Mouse (Mus musculus): ENCODE data around the gene Repin1.

Gene Repin1

DNA sequence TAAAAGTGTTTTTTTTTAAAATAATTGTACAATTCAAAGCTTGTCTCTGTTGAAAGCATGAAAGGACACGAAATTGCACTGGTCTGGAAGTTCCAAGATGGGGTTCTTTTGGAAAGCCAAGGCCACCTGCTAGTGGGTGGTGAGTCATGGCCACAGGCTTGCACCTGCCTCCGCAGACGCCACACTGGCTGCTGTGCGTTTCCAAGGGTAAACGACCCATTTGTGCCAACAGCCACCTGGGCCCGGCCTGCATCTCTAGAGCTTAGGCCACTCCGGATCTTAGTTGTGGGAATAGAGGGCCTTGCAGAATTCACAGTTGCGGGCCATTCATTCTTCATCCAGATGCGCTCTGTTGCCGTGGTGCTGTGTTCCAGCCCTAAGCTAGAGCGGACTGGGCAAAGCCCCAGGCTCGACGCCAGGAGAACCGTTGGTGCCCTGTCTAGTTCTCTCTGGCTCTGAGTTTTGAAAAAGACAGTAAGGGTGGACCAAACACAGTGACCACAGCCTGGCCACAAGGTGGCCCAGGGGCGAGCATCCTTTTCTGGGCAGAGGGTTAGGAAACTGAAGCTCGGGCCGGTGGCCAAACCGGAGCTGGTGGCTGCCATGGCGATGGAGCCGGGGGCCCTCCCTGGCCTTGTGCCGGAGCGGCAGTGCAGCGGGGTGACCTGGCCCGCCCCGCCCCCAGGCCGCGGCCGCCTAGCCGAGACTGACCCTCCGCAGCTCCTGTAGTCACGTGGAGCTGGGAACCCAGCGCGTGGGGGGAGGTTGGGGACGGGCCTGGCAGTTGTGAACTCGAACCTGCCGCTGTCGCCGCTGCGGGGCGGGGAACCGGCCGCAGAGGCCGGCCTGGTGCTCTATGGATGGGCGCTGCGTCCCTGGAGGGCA, at the start of gene Repin1, which contains the start of gene Gm44965:
TSS of gene Repin1 (plus strand) at position 726 of the 885 bp plus-strand sequence.
TSS of gene Gm44965 (plus strand) at position 784 of the 885 bp plus-strand sequence.
- DNase-seq (ENCODE audit: low spot score), result peak; percentile 93

DNA sequence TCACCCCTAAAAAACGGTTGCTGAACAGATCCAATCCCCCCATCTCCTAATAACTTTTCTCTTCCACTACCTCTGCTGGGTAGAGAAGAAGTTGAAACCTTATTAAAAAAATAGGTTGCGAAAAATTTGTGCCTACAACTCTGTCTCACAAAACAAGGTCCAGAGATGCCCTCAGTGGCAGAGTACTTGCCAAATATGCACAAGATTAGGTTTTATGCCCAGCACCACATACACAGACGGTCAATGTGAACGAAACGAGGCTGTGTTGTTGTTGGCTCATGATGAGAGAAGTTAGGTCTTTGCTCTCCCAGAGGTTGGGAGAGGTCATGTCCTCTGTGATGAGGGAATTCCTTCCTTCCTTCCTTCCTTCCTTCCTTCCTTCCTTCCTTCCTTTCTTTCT, 48.4 kb upstream of the Repin1 start:
- no peak for DNase-seq (ENCODE audit: low spot score)

DNA sequence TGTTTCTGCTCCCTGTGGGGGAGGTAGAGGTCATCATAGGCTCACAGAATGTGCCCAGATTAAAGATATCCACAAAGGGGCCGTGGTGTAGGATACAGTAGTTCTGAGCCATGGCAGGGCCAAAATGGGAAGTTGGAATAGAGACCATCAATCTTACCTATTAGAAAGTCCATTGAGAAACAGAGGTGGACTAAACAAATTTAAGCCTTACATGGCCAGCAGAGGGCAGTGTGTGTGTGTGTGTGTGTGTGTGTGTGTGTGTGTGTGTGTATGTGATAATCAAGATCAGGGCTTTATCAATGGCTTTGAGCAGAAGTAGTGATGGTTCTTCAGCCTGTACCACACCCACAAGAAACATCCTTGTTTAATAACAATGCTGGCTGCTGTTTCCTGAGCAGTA, 47.4 kb upstream of the Repin1 start:
- no peak for DNase-seq (ENCODE audit: low spot score)

DNA sequence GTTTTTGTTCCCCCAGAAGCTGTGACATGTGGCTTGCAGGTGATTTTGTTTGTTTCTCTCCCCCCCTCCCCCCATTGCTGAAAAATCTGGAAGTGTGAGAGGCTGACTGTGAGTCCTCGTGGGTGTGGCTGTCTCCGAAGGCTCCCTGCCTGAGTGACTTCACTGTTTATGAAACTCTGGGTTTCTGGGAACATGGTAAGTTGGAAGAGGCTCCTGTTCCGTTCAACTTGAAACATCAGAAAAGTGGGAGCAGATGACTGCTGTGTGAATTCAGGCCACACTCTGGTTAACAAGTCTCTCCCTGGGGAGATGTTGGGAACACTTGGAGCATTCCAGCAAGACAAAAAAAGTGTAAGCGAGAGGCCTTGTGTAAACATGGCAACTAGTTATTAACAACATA, 46.8 kb upstream of the Repin1 start:
- no peak for DNase-seq (ENCODE audit: low spot score)

DNA sequence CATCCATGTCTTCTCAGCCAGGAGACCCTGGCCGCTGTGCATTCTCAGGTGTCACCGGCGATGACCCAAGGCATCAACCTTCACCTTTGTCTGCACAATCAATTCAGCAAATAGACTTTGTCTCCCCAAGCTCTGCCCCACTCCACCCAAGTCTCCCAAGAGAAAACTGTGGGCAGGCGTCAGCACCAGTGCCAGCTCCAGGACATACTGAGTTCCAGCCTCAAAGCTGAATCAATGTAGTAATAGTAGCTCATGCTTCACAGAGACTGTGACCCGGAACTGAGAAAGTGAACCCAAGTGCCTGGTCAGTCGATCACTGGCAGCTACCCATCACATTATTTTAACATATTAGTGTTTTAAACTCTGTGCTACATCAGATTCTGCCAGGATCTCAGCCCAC, 45.4 kb upstream of the Repin1 start:
- DNase-seq (ENCODE audit: low spot score), result no peak

DNA sequence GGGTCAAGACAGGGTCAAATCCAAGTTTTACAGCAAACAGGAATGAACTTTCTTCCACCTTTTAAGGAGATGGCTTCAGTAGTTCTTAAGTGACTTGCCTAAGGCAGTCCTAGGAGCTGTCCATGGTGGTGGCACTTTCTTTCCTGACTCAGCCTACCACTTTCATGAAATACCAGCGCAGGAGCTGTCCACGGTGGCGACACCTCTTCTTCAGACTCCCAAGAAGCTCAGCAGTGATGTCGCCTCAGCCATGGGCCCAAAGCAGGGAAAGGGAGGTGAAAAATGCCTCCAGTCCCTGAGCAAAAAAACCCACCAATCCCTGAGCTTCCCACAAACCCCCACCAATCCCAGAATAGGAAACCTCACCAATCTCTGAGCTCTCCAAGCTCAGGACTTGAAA, 40.8 kb upstream of the Repin1 start:
- DNase-seq (ENCODE audit: low spot score), result no peak

DNA sequence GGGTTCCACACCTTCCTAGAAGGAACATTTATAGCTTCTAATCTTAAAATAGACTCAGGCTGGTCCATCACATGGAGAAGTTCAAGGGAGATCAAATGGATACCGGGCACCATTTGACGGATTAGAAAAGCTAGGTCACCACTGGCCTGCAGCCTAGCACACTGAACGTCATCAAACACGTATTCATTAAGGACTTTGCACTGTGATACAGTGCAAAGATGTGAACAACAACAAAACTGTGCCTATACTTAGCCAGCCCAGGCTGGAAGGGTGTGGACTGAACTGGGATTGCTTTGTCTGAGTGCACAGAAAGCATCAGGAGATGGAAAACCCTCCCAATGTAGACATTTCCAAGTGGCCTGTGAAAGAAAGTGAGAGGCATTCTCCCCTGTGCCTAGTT, 39.9 kb upstream of the Repin1 start:
- no peak for DNase-seq (ENCODE audit: low spot score)

DNA sequence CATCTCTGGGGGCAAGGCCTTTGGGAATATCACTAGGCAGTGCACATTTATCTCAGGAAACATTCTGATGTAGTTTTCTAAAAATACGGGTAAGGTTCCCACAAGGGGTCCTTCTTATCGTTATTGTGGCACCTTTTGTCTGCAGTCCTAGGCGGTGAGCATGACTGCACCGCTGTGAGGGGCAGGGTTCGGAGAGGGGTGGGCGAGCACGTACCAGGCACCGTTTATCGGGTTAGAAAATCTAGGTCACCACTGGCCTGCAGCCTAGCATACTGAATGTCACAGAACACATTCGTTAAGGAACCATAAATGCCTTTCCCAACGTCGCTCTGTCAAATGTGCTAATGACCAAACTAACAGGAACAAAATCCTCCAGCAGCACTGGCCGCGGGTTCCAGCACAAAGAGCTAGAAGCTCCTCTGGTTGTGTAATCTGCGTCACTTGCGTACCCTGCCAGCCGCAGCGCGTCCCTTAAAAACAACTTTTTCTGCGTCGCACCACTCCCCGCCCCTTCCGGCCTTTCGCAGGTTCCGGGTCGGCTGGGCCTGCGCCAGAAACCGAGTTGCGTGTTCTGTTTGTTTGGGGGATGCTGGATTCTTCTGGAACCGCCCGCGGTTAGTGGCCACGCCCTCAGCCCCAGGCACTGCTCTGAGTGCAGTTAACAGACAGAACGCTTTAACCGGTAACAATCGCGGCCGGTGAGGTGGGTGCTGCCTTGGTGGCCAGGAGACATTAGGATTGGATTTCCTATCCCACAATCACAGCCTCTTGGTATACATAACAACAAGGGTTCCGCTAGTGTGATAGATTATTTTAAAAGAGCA, 39.2 kb upstream of the Repin1 start, which contains the start of gene Lrrc61:
TSS of gene Lrrc61 (plus strand) at position 517 of the 824 bp plus-strand sequence.
- peak; percentile 96 for DNase-seq (ENCODE audit: low spot score)

DNA sequence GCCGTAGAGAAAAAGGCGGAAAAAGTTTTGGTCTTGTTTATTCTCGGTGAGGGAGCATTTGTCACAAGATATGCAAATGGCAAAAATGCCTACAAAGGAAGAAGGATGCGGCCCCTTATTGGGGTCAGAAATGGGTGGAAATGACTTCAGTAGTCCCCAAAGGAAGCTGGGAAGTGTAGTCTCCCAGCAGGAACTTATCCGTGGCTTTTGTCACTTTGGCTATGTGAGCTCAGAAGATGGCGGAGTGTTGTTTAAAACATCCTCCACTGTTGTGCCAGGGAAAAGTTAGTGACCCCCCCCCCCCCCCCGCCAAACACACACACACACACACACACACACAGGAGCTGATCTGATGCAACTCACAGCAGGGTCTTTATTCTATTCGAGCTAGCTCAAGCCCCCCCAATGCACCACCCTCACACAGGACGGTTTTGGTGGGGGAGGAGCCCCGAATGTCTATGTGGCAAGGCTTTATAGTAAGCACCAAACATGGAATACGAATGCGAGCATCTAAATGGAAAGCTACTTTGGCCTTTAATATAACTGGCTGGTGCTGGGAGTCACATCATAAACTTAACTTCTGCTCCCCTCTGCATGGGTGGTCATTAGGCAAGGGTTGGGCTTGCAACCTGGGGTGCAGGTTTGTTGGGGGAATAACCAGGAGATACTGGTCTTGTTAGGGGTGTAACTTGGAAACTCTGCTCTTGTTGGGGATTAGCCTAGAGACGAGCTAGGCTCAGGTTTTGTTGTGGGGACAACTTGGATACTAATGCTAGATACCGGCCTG, 38.4 kb upstream of the Repin1 start:
- DNase-seq (ENCODE audit: low spot score), result no peak

DNA sequence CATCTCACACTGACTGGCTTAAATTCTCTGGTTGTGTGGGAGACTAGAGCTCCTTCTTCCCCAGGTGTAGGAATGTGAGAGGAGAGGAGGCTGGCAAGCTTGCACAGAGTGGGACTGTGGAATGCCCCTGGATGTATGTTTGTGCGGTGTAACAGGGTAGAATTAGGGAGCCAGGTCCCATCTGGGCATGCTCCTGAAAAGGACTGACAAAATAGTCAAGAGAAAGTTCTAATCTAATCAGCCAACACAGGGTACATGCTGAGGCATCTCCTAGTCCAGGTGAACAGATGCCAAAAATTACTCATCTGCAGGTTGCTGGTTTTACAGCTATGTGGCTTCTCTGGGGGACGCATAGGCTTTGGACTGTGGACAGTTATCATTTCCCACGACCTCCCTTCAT, 37.7 kb upstream of the Repin1 start:
- DNase-seq (ENCODE audit: low spot score), result no peak

DNA sequence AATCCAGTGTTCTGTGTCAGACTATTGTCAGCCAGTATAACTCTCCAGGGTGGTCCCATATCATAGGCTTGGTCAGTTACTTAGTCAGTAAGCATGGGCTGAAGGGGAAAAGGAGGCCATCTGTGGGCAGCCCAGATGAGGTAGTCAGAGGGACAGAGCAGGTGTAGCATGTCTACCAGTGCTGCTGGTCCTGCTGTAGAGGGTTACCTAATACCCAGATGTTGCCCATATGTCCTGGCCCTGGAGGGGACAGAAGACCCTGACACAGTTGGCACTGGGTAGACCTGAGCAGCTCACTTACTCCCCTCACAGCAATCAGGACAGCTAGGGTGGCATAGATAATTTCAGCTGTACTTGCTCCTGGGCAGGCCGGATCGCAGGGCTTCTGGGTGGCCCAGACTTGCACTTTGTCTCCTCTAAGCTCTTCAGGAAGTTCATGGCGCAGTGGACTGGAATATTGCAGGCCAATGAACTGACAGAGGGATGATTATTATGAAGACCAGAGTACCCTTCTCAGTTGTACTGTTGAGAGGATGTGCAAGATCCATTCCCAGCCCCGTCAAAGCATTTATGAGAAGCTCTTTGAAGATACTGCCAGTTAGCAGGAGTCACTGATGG, 27.9 kb upstream of the Repin1 start:
- DNase-seq (ENCODE audit: low spot score), result no peak

DNA sequence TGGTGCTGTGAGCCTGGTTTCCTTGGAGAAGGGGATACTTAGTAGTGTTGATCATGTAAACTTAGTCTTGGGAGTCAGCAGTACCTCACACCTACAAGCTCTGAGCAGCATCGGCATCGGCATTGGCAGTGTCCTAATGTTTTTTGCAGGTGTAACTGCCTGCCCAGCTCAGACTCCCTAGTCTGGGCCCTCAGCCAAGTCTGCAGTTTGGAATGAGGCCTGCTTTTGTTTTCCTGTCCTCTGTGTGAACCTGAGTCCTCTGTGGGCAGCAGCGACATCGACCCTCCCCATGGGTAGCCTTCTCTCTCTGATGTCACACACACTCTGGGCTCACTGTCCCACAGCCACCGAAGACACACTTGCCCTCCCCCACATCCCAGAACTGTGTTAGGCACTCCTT, 27.4 kb upstream of the Repin1 start:
- DNase-seq (ENCODE audit: low spot score), result no peak

DNA sequence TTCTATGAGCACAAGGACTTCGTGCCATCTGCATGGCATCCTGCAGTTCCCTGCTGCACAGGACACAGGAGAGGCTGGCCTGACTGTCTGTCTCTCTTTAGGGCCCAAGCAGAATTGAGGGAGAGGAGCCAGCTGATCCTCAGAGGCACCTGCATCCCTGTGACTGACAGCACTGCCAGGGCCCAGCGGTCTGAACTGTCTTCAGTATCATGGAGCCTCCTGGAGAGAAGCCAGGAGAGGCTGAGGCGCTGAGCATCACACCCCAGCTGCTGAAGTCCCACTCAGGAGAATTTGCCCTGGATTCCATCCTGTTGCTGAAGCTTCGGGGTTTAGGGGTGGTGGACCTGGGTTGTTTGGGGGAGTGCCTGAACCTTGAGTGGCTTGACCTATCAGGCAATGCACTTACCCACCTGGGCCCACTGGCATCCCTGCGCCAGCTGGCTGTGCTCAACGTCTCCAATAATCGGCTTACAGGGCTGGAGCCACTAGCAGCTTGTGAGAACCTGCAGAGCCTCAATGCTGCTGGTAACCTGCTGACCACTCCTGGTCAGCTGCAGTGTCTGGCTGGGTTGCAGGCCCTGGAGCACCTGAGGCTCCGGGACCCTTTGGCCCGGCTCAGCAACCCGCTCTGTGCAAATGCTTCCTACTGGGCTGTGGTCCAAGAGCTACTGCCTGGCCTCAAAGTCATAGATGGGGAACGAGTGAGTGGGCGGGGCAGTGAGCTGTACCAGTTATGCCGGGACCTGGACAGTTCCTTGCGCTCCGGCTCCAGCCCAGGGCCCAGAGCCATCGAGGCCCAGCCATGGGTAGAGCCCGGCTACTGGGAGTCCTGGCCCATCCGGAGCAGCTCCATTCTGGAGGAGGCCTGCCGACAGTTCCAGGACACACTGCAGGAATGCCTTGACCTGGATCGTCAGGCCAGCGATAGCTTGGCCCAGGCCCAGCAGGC, 25.4 kb upstream of the Repin1 start:
- peak; percentile 24 for DNase-seq (ENCODE audit: low spot score)

DNA sequence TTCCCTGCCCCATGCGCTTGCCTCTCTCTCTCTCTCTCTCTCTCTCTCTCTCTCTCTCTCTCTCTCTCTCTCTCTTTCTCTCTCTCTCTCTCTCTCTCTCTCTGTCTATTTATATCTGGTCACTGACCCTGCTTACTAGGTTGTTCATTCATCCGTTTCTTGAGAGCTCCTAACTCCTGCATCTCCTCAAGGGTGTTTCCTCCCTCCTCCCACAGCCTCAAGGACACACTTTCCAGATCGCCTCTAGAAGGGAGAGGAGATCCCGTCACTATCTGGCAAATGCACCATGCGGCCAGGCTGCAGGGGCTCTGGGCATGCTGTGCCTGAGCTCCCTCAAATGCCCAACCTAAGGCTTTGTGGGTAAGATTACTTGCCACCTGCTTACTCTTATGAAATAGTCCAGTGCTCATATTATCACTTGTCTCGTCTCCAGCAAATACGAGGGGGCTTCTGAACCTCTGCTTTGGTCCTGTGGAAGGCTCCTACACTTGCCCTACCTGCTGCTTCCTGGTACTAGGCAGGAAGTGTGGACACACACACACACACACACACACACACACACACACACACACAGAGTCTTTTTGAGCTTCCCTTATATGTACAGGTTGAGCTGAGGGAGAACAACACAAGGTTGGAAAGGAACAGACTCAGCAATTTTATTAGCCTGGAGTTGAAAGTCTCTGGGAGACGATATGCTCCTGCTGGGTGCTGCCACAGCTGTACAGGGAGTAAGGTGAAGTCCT, 24.4 kb upstream of the Repin1 start:
- no peak for DNase-seq (ENCODE audit: low spot score)

DNA sequence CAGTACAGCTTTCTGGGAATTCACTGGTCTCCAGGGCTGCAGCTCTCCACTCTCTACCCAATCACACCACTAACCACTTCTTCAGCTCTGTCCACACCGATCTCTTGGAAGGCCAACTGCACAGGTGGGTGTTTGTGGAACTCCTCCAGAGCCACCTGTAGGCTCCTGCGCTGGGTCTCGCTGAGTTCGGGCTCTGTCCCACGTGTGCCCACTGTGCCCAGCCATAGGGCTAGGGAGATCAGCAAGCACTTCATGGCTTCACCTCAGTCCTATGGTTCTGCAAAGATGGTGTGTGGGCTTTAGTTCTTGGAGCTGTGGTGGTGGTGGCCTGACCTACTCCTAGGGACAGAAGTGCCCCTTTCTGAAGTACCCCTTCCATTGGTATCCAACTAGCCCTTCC, 21.7 kb upstream of the Repin1 start:
- no peak for DNase-seq (ENCODE audit: low spot score)

DNA sequence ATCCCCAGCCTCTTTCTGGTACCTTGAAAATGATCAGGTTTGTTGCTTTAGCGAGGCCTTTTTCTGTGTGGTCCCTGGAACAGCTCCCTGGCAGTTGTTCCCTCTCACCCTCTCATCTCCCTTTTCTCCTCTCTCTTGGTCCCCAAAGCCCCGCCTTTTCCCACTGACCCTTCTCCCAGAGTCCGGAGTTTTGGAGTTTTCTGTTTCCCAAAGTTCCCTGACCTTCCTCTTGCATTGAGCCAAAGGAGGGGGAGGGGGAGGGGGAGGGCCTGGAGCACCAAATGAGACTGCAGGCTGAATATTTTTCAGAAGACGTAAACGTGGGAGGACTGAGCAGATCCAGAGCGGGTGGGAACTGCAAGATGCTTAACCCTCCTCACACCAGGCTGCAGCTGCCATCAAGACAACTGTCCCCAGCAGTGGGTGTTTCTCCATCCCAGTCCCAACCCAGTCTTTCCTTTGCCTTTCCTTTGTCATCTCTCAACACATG, 21.1 kb upstream of the Repin1 start, which contains the start of gene Rarres2:
TSS of gene Rarres2 (minus strand) at position 218 of the 490 bp plus-strand sequence.
- DNase-seq (ENCODE audit: low spot score), result no peak

DNA sequence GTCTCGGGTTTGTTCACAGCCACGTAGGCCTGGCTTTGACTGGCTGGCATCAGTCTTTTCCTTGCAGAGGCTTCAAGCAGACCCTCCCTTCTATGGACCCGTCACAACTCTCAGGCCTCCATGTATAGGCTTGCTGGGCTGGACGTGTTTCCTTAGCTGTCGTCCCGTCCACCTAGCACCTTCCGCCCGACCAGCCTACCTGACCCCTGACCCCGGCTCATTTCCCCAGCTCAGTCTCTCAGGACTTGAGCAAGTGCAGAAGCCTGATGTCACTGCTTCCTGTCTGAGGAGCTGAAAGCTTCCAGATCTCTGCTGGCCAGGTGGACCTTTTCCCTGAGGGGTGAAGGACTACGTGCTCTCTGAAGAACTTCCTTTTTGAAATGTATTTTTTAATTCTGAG, 20.4 kb upstream of the Repin1 start:
- DNase-seq (ENCODE audit: low spot score), result no peak

DNA sequence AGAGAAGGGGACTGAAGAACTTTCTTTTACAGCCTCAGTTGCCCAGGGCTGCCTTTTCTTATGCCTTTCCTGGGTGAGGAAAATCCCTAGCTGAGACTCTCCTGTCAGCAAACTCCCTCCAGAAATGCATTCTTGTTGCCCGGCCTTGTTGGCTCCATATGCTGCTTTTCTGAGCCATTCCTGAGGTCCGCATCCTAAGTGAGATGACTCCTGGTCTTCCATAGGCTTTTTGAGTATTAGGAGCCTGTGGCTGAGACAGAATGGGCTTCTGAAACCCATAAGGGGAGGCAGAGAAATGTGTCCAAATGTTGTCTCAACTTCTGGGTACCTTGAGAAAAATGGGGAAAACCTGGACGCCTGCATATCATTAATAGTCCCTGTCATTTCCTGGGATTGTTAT, 19.7 kb upstream of the Repin1 start:
- DNase-seq (ENCODE audit: low spot score), result no peak

DNA sequence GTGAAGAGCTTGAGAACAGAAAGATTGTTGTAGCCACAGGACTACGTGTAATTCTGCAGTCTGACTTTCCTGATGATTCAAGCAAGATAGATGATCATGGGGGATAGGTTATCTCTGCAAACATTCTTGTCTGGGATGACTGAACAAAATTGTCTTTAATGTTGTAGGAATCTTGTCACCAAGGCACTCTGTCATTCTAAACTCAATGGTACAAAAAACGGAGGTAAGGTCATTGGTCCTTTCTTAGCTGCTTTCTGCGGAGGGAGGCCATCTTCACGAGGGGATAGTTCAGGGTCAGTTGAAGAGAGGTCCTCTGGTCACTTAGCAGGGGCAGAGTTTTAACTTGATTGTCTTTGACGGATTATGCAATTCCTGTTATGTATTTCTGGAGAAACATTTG, 14.9 kb upstream of the Repin1 start:
- DNase-seq (ENCODE audit: low spot score), result no peak

DNA sequence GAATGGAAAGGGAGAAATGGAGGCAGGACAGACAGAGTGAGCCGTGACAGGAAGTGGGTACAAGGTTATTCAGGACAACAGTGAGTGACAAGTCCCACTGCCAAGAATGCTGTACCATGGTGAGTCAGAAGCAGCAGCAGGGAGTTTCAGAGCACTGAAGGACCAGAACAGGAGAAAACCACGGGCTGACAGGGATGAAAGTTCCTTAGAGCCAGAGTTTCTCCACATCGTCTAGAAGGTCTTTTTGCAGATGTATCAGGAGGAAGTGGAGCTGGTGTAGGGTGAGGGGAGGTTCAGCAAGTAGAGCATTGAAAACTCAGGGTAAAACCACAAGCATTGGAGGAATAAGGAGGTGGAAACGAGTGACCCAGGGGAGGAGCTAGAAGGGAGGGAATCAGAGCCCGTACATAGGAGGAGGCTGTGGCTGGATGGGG, 14.5 kb upstream of the Repin1 start:
- no peak for DNase-seq (ENCODE audit: low spot score)

Measured in urinary bladder, postnatal 25 days (tissue).